Mouse (Mus musculus): ENCODE measurements at regions not wholly inside any gene's neighbourhood (a gene's known extent, or its start where the extent isn't known, plus 50 kb on each side); places are given as distances from the start of the nearest gene placed in this dataset.

DNA sequence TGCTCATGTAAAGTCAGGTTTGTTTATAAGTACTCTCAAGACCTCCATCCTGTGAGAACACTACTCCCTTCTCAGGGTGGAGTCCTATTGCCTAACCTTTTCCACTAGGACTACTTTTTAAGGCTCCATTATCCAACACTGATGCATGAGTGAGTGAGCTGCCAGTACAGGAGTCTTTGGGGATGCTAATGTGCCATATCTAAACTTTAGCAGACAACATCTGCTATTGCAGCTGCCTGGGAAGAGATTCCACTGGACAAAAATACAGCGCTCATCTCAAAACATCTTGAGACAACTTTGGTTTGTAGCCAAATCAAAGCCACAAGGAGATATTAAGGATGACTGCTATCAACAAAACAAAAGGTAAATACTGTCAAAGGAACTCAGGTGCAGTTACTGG, 52.3 kb upstream of the Gm10985 start:
- in situ Hi-C loops (cut with MboI, MseI): no loop called here

DNA sequence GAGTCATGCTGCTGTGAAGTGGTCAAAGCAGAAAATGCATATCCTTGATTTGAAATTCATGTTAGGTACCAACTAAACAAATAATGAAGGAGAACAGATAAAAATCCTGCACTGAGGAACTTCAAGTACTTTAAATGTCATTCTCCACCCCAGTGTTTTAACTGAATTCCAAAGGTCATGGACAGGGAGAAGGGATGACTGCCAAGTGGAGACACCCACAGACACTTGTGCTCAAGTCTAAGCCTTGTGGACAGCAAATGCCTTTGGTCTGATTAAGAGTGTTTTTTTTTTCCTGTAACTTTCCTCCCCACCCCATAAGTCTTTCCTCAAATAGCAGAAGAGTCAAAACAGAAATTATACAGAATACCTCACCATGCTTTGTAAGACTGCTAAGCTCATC, 55.2 kb upstream of the Gm10985 start:
- in situ Hi-C loops (cut with MboI, MseI): no loop called here

DNA sequence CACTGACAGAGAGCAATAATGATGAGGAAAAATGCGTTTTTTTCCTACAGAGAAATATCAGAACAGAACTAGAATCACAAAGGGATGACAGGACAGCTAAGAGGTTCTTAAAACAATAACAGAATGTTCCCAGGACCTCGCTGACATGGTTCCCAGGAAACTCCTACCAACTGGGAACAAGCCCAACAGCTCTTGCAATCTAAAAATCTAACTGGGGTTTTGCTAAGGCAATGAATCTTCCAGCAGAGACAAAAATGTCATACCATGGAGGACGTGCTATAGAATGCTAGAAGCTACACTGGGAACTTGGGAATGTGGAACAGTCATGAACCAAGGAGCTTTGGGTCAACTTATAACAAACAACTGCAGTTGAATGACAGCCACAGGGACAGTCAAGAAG, 59.7 kb upstream of the Gm10985 start:
- in situ Hi-C loops (cut with MboI, MseI): no loop called here

DNA sequence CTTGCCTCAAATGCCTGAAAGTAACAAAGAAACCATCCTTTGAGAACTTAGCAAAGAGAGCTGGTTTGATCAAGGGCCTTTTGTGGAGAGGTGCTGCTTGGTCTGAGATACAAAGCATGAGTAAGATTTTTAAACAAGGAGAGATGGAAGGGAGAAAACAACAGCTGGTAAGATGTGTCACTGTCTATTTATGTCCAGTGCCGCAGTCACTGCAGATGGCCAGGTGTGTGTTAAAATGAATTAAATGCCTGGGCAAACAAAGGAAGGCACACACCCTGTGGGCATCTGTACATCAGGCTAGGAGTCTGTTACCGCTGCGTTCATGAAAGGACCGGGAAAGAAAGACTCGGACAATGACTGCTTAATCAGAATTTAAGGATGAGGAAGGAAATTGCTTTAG, 68.2 kb upstream of the Gm10985 start:
- in situ Hi-C loops (cut with MboI, MseI): no loop called here

DNA sequence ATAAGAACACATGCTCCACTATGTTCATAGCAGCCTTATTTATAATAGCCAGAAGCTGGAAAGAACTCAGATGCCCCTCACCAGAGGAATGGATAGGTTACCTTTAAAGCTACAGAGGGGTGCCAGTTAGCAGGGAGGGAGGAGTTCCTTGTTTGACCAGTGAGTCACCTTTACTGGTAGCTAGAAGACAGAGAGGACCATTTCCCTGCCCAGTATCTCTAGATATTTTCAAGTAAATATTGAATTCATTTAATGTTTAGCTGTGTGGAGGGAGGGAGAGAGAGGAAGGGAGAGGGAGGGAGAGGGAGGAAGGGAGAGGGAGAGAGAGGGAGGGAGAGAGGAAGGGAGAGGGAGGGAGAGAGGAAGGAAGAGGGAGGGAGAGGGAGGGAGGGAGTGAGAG, 77.3 kb upstream of the Gm10985 start:
- in situ Hi-C loops (cut with MboI, MseI): no loop called here

DNA sequence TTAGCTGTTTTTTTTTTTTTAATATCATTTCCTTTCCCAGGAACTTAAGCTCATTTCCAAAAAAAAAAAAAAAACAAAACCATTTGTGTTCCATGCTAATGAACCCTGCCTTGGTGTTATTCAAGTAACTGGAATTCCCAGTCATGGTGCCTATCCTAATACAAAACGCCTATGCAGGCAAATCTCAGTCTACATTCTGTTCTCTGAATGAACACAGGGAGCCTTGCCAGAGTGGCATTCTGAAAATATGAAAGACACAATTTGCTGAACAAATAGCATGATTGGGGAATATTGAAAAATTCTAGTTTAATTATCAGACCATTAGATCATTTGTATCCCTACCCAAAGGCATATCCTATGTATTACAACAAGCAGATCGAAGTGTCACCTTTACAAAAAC, 80.9 kb upstream of the Gm10985 start:
- in situ Hi-C loops (cut with MboI, MseI): no loop called here

DNA sequence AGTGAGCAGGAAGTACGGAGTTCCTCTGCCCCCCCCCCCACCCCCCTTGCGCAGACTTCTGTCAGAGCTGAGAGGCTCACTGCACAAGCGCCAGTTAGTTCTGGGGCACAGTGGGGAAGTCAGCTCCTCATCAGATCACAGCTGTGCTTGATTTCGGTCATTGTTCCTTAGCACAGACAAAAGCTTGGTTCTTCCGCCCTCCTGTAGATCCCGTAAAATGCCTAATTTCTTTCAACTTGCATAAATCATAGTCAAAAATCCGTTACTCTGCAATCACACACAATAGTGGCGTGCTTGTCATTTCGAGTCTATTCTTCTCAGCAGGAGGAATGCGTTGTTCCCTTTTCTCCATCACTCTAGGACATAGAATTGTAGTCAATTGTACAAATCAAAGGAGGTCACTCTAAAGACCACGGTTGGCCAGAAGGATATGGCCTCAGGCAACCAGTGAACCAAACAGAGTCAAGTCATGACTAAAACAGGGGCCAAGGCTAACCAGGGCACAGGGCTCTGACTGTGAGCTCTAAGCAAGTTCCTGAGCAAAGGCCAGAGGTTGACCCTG, 83.3 kb upstream of the Gm10985 start:
- in situ Hi-C loops (cut with MboI, MseI): no loop called here

DNA sequence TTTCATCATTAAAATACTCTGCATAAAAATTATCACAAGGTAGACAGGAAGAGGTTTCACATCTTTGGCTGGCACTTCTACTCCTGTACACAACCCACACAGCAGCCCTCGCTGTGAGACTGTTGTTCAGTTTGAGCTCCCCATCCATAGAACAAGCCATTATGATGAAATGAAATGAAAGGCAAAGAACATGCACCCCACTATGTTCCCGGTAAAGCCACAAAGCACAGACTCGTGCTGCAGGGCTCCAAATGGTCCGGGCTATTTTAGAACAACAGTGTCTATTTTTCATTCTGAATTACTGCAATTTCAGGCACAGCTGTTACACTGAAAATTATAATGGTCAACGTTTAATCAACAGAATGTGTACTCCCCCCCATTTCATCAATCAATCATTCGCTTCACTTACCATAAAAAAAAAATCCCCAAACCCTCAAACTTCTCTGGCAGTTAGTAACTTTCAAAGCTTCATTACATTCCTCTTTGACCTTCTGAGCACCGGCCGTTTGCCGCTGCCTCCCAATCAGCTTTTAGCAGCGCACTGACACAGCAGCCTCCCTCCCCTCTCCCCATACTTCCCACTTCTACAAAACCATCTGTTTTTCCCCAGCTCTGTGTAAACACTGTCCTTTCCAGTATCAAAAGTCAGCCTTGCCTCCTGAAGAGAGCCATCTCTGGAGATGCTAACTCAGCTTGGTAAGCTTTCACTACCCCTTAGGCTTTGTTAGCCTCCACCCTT, 88.6 kb upstream of the Gm10985 start:
- in situ Hi-C loops (cut with MboI, MseI): no loop called here

DNA sequence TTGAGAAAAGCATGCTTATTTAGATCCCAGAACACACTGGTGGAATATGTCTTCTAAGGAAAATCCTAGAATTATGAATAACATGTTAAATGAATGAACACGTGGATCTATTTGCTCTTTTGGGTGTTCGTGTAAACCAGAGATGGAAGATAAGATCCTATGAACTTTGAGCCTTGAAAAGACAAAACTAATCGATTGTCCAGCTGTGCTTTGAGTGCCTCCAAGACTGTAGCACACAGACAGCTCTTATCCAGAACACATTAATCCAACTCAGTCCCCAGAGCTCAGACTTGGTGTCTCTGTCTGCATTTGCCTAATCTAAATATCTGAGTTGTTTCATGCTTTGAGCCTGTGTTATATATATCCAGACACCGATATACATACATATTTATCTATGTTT, 80.0 kb upstream of the Frem2 start:
- in situ Hi-C loops (cut with MboI, MseI): loop anchor here (25.0 kb wide), 1 partner anchor 1750 kb away; no protein-coding TSS in a partner anchor

DNA sequence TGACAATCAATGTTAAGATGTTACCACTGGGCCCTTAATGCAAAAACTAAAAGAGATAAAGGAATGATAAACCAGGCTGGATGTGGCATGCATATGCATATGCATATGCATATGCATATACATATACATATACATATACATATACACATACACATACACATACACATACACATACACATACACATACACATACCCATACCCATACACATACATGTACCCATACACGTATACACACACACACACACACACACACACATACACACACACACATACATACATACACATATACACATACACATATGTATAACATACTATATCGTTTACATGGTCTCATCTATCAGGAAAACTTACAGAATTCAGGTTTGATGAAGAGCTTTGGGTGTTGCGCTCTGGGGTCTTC, 78.5 kb upstream of the Frem2 start:
- in situ Hi-C loops (cut with MboI, MseI): loop anchor here (25.0 kb wide), 1 partner anchor 1748 kb away; no protein-coding TSS in a partner anchor

DNA sequence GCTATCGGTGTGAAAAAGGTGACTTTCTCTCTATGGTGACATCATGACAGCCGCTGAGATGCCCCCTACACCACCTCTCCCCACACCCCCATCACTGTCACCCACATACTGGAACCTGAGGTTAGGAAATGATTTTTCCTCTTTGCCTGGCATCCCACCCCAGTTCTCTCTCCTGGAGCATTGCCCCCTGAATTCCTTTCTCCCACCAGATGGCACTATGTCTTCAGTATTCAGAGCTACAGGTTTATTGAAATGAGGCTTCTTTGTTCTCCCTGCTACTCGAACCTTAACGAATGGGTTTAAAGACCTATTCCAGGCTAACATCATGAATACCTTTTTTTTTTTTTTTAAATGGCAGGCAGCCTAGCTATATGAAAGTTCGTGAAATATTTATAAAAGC, 78.0 kb upstream of the Frem2 start:
- in situ Hi-C loops (cut with MboI, MseI): loop anchor here (25.0 kb wide), 1 partner anchor 1748 kb away; no protein-coding TSS in a partner anchor

DNA sequence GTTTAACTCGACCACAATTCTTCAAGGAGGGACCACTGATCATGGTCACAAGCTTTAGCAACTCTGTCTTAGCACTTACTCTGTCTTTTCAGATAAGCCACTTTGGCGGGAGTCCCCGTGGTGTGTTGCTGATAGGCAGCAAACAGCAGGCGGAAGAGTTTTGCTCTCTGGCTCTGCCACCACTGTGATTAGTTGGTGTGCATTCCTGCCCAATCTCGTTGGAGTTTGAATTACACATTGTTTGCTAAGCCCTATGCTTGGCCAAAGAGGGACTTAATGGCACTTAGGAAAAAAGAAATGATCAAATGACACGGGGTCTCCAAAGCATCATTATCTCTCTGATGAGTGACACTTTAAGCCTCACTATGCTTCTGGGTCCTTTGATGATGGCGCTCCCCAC, 73.3 kb upstream of the Frem2 start:
- in situ Hi-C loops (cut with MboI, MseI): loop anchor here (25.0 kb wide), 1 partner anchor 1743 kb away; no protein-coding TSS in a partner anchor

DNA sequence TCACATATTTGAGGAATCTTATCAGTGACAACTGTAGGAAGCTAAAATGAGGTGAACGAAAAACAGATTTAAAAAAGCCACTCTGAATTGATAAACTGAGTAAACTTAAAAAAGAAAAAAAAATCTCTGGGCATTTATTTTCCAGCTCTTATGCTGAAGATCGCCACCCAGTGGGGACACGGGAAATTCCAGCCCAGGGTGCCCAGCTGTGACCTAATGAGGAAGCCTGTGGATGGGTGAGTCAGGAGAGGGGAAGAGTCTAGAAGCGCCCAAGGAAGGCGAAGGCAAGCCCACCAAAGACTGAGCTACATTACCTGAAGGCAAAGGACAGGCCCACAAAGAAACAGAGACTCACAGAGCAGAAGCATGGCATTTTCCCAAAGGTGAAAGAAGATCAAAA, 72.7 kb upstream of the Frem2 start:
- in situ Hi-C loops (cut with MboI, MseI): loop anchor here (25.0 kb wide), 1 partner anchor 1743 kb away; no protein-coding TSS in a partner anchor

DNA sequence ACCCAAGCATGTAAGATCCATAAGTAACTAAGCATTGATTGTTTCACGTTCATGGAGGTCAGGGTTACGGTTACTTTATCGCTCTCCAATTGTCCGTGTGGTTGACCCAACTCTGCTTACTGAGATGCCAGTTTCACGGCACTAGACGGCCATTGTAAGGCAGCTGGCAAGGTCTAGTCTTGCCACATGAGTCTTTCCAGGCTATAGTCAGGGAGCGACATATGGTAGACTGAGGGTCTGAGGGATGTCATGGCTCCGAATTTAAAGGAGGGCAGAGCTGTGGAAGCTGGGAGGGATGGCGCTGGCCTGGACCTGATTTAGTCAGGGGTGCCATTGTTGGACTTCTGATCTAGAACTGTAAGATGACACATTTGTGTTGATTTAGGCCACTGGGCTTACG, 72.0 kb upstream of the Frem2 start:
- in situ Hi-C loops (cut with MboI, MseI): loop anchor here (25.0 kb wide), 1 partner anchor 1742 kb away; no protein-coding TSS in a partner anchor

DNA sequence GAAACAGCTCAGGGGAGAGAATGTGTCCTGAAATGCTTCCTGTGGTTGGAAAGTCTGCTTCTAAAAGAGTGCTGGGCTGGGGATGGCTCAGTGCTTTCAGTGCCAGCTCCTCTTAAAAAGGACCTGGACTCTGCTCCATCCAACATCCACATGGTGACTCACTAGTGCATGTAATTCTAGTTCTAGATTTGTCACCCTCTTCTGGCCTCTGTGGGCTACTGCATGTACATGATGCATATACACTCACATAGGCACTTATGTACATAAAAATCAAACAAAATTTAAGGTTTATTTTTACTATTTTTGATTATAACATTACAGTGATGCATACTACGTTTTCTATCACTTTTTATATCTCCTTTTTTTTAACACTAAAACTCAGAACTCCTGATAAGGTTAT, 70.6 kb upstream of the Frem2 start:
- in situ Hi-C loops (cut with MboI, MseI): loop anchor here (25.0 kb wide), 1 partner anchor 1740 kb away; no protein-coding TSS in a partner anchor

DNA sequence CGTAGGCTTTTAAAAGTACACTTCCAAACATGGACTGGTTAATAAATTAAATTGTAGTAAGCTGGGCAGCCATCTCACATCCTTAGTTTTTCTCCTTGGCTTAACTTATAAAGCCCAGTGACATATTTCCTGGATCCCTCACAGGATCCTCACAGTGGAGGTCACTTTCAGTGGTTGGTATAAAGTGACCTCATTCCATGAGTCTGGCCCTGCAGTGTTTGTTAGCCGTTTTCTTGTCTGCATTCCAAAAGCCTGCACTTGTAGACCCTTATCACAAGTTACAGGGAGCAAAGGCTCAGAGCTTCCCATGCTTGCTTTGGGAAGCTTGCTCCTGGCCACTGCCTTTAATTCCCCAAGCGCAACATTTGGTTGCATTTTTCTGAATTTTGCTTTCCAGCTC, 49.9 kb upstream of the Frem2 start:
- in situ Hi-C loops (cut with MboI, MseI): no loop called here

Measured in T-helper 2 cell (primary cell).